Mouse (Mus musculus) liver, adult 2 months (tissue): ENCODE results near the gene Banp.

ENCODE experiments used
- CTCF ChIP-seq: fragments of 200-500 bp; IDR thresholded peaks from 2 replicates; pipeline ENCODE4 v1.5.1; 2011; ENCODE audit warnings: low read depth, low read length, control low read depth
- POLR2A ChIP-seq: fragments of 200-500 bp; IDR thresholded peaks from 2 replicates; pipeline ENCODE4 v1.6.1; 2011; ENCODE audit warnings: low read length, control low read depth; ENCODE audit not compliant: insufficient read depth; ENCODE audit errors: extremely low read depth

DNA sequence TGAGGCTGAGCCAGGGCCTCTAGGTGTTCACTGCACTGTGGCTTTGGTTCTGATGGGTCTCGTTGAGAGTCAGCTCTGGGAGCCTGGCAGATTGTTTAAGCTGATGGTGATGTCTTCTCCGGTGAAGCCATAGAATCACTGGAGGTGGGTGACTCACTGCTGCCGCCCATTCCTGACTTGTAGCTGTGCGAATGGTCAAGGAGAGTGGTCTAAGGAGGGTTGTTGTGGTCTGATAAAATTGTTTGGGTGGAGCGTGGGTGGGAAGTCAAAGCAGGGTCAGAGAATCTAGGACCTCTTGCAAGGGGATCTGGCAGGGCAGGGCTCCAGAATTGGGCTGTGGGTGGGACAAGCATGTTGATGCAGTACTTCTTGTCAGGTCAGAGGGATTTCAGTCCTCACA, 61.1 kb downstream of the Banp start:
- TF ChIP-seq CTCF = no peak
- TF ChIP-seq POLR2A = no peak
